15 mouse cellular contexts compared by ENCODE assay signal in genomic region chr6:52228475-52229465, GRCm38 (mm10). TPM values are rescaled to one million over a fixed set of nuclear protein-coding genes. Genes with fewer than 3 reads are reported as not detected.
DNase-seq lines count a peak whose midpoint lies in the region; ATAC-seq and TF ChIP-seq lines count a peak whose summit lies in the region.
"Had no signal": no experiment of that assay in that cellular context is flagged by ENCODE, and none has a peak within 500 bp of the region (broad histone marks: within the 10 kb centered on the region; RNA-seq: fewer than 3 reads in every experiment).

No protein-coding gene starts in this region.

- peaks cover 3% of the 10 kb centered on the region; the same call in 1 of the 2 replicates for H3K36me3 ChIP-seq in kidney, embryonic 15.5 days
- H3K36me3 ChIP-seq in megakaryocyte, embryonic 14.5 days (replicated peaks; ENCODE audit: low read length) = no peaks in the 10 kb centered on the region
- H3K36me3 ChIP-seq in hindbrain, embryonic 12.5 days = no peaks in the 10 kb centered on the region
- H3K36me3 ChIP-seq: forebrain, embryonic 10.5 days; hindbrain, embryonic 15.5 days; midbrain, embryonic 12.5 days had no signal

- H3K27me3 ChIP-seq in kidney, embryonic 15.5 days = no peaks in the 10 kb centered on the region
- peaks cover 96% of the 10 kb centered on the region for H3K27me3 ChIP-seq in megakaryocyte, embryonic 14.5 days (replicated peaks)
- H3K27me3 ChIP-seq in hindbrain, embryonic 12.5 days = peaks cover 94% of the 10 kb centered on the region

- 2% methylated on average over 38 of the region's 38 CpGs for WGBS in bone marrow, adult 2 months
- WGBS in kidney, embryonic 15.5 days = under 1% methylated on average over 38 of the region's 38 CpGs
- WGBS in hindbrain, embryonic 12.5 days = 1% methylated on average over 38 of the region's 38 CpGs

- DNase-seq in kidney, adult 11 months = peak; percentile 53
- no peak for DNase-seq in kidney, postnatal 14 days
- DNase-seq in right cerebral cortex, adult 2 months (ENCODE audit: low spot score in 2 of 2) = no peak
- no peak for DNase-seq in left cerebral cortex, adult 2 months (ENCODE audit: extremely low spot score in 1 of 2, low spot score in 2 of 2)
- DNase-seq: heart, adult 11 months; right cerebral cortex, postnatal 4 days had no signal

- H3K9ac ChIP-seq in kidney, embryonic 15.5 days = peak overlapping the region; percentile 77
- H3K9ac ChIP-seq in hindbrain, embryonic 12.5 days = no peak overlapping the region
- H3K9ac ChIP-seq: hindbrain, embryonic 15.5 days; midbrain, embryonic 12.5 days had no signal

- intact Hi-C loops in left cerebral cortex, adult 2 months (cut with DNase I) = loop anchor here (10.0 kb wide), 1 partner anchor 844 kb away; no protein-coding TSS in a partner anchor

- TF ChIP-seq CTCF in bone marrow, adult 2 months (IDR thresholded peaks at IDR 0.05; ENCODE audit: control insufficient read depth, insufficient read depth, low read length) = no peak
- no peak for TF ChIP-seq CTCF in left cerebral cortex, adult 2 months (IDR thresholded peaks at IDR 0.05)

- no peaks in the 10 kb centered on the region for H3K9me3 ChIP-seq in kidney, embryonic 15.5 days (replicated peaks)
- H3K9me3 ChIP-seq in megakaryocyte, embryonic 14.5 days = no peaks in the 10 kb centered on the region
- H3K9me3 ChIP-seq in hindbrain, embryonic 12.5 days (replicated peaks) = no peaks in the 10 kb centered on the region
- H3K9me3 ChIP-seq: forebrain, embryonic 10.5 days; hindbrain, embryonic 15.5 days; midbrain, embryonic 12.5 days had no signal

- peak overlapping the region; percentile 74 for H3K4me2 ChIP-seq in kidney, embryonic 15.5 days
- H3K4me2 ChIP-seq in hindbrain, embryonic 12.5 days (replicated peaks) = no peak overlapping the region
- H3K4me2 ChIP-seq: hindbrain, embryonic 15.5 days; midbrain, embryonic 12.5 days had no signal

- H3K27ac ChIP-seq in bone marrow, adult 2 months (ENCODE audit: control insufficient read depth, insufficient read depth, low read depth, low read length, poor library complexity) = peak overlapping the region; percentile 50; the same call in 1 of the 2 replicates
- peak overlapping the region; percentile 94 for H3K27ac ChIP-seq in kidney, embryonic 15.5 days
- no peak overlapping the region for H3K27ac ChIP-seq in left cerebral cortex, adult 2 months
- no peak overlapping the region for H3K27ac ChIP-seq in hindbrain, embryonic 12.5 days
- H3K27ac ChIP-seq: forebrain, embryonic 10.5 days; hindbrain, embryonic 15.5 days; midbrain, embryonic 12.5 days had no signal

- H3K4me1 ChIP-seq in bone marrow, adult 2 months (ENCODE audit: control insufficient read depth, insufficient read depth, low read length) = no peaks in the 10 kb centered on the region
- H3K4me1 ChIP-seq in kidney, embryonic 15.5 days = peaks cover 16% of the 10 kb centered on the region
- peaks cover 78% of the 10 kb centered on the region for H3K4me1 ChIP-seq in megakaryocyte, embryonic 14.5 days
- H3K4me1 ChIP-seq in hindbrain, embryonic 12.5 days = 0 out of 2 replicates have a peak, but pooled peaks cover 4% of the 10 kb centered on the region
- H3K4me1 ChIP-seq: hindbrain, embryonic 15.5 days; midbrain, embryonic 12.5 days had no signal

- peak overlapping the region; percentile 21 for H3K4me3 ChIP-seq in bone marrow, adult 2 months (replicated peaks; ENCODE audit: control insufficient read depth, low read depth, low read length)
- H3K4me3 ChIP-seq in kidney, embryonic 15.5 days (replicated peaks) = peak overlapping the region; percentile 60
- peak overlapping the region; percentile 90 for H3K4me3 ChIP-seq in megakaryocyte, embryonic 14.5 days (replicated peaks)
- H3K4me3 ChIP-seq in left cerebral cortex, adult 2 months = no peak overlapping the region
- H3K4me3 ChIP-seq in hindbrain, embryonic 12.5 days = no peak overlapping the region
- H3K4me3 ChIP-seq: forebrain, embryonic 10.5 days; hindbrain, embryonic 15.5 days; midbrain, embryonic 12.5 days had no signal

- 0 out of 2 replicates have a peak, but pooled peaks have one; percentile 10 for TF ChIP-seq POLR2A in bone marrow, adult 2 months (IDR thresholded peaks at IDR 0.05; ENCODE audit: borderline replicate concordance, control insufficient read depth, low read depth, low read length)

- no peak for ATAC-seq in kidney, embryonic 15.5 days (replicated peaks; ENCODE audit: low FRiP score)
- ATAC-seq in hindbrain, embryonic 12.5 days (ENCODE audit: low FRiP score) = no peak

RNA-seq across cellular contexts. Expression of gene Hoxa9, which starts 2.1 kb away (rescaled TPM):
- polyA plus RNA-seq in bone marrow, adult 2 months (2011; ENCODE audit: insufficient read depth, insufficient read length, low replicate concordance, missing spikeins) = 2.2 and 3.8 TPM in 2 replicates
- 53.4 and 65.1 TPM in 2 replicates for polyA plus RNA-seq in kidney, embryonic 15.5 days (2015; fragmentation: Nextera tagmentation; extraction: Ambion mirVana)
- polyA plus RNA-seq in megakaryocyte, embryonic 14.5 days (2012; ENCODE audit: insufficient read depth, low replicate concordance) = 3.8 TPM in 1 of 2 replicates, not detected in the other
- not detected for total RNA-seq in left cerebral cortex, adult 2 months (2021)
- 0.12 TPM in 1 of 2 replicates, not detected in the other for polyA plus RNA-seq in hindbrain, embryonic 12.5 days (2016; fragmentation: Nextera tagmentation; extraction: Ambion mirVana)
- total RNA-seq: left cerebral cortex, postnatal 25 days had no signal
- polyA plus RNA-seq: forebrain, embryonic 10.5 days; midbrain, embryonic 12.5 days had no signal

RNA-seq across cellular contexts. Expression of gene Hoxa7, which starts 7.1 kb away (rescaled TPM):
- 1.4 and 2.8 TPM in 2 replicates for polyA plus RNA-seq in bone marrow, adult 2 months (2011; ENCODE audit: insufficient read depth, insufficient read length, low replicate concordance, missing spikeins)
- polyA plus RNA-seq in kidney, embryonic 15.5 days (2015; fragmentation: Nextera tagmentation; extraction: Ambion mirVana) = 26.7 and 27.2 TPM in 2 replicates
- polyA plus RNA-seq in megakaryocyte, embryonic 14.5 days (2012; ENCODE audit: insufficient read depth, low replicate concordance) = 2.8 and 3.2 TPM in 2 replicates
- total RNA-seq in left cerebral cortex, adult 2 months (2021) = not detected
- polyA plus RNA-seq in hindbrain, embryonic 12.5 days (2016; fragmentation: Nextera tagmentation; extraction: Ambion mirVana) = 0.79 and 1.0 TPM in 2 replicates
- total RNA-seq: left cerebral cortex, postnatal 25 days had no signal
- polyA plus RNA-seq: forebrain, embryonic 10.5 days; midbrain, embryonic 12.5 days had no signal

RNA-seq across cellular contexts. Expression of gene Hoxa10, which starts 11.9 kb away (rescaled TPM):
- 0.93 and 1.6 TPM in 2 replicates for polyA plus RNA-seq in bone marrow, adult 2 months (2011; ENCODE audit: insufficient read depth, insufficient read length, low replicate concordance, missing spikeins)
- polyA plus RNA-seq in kidney, embryonic 15.5 days (2015; fragmentation: Nextera tagmentation; extraction: Ambion mirVana) = 157 and 172 TPM in 2 replicates
- polyA plus RNA-seq in megakaryocyte, embryonic 14.5 days (2012; ENCODE audit: insufficient read depth, low replicate concordance) = 0.10 TPM in 1 of 2 replicates, not detected in the other
- not detected for total RNA-seq in left cerebral cortex, adult 2 months (2021)
- polyA plus RNA-seq in hindbrain, embryonic 12.5 days (2016; fragmentation: Nextera tagmentation; extraction: Ambion mirVana) = not detected in 2 replicates
- total RNA-seq: left cerebral cortex, postnatal 25 days had no signal
- polyA plus RNA-seq: forebrain, embryonic 10.5 days; midbrain, embryonic 12.5 days had no signal

RNA-seq across cellular contexts. Expression of gene Gm28308, which starts 15.6 kb away (rescaled TPM):
- polyA plus RNA-seq in bone marrow, adult 2 months (2011; ENCODE audit: insufficient read depth, insufficient read length, low replicate concordance, missing spikeins) = not detected in 2 replicates
- polyA plus RNA-seq in kidney, embryonic 15.5 days (2015; fragmentation: Nextera tagmentation; extraction: Ambion mirVana) = 0.92 TPM in 1 of 2 replicates, not detected in the other
- polyA plus RNA-seq in megakaryocyte, embryonic 14.5 days (2012; ENCODE audit: insufficient read depth, low replicate concordance) = not detected in 2 replicates
- total RNA-seq in left cerebral cortex, adult 2 months (2021) = not detected
- polyA plus RNA-seq in hindbrain, embryonic 12.5 days (2016; fragmentation: Nextera tagmentation; extraction: Ambion mirVana) = not detected in 2 replicates
- total RNA-seq: left cerebral cortex, postnatal 25 days had no signal
- polyA plus RNA-seq: forebrain, embryonic 10.5 days; hindbrain, embryonic 15.5 days; midbrain, embryonic 12.5 days; testis, adult 2 months had no signal

RNA-seq across cellular contexts. Expression of gene Hoxa3, which starts 15.6 kb away (rescaled TPM):
- polyA plus RNA-seq in bone marrow, adult 2 months (2011; ENCODE audit: insufficient read depth, insufficient read length, low replicate concordance, missing spikeins) = 1.2 and 2.4 TPM in 2 replicates
- polyA plus RNA-seq in kidney, embryonic 15.5 days (2015; fragmentation: Nextera tagmentation; extraction: Ambion mirVana) = 9.5 and 11.8 TPM in 2 replicates
- polyA plus RNA-seq in megakaryocyte, embryonic 14.5 days (2012; ENCODE audit: insufficient read depth, low replicate concordance) = 0.21 TPM in 1 of 2 replicates, not detected in the other
- not detected for total RNA-seq in left cerebral cortex, adult 2 months (2021)
- 13.7 and 19.5 TPM in 2 replicates for polyA plus RNA-seq in hindbrain, embryonic 12.5 days (2016; fragmentation: Nextera tagmentation; extraction: Ambion mirVana)
- total RNA-seq: left cerebral cortex, postnatal 25 days had no signal
- polyA plus RNA-seq: forebrain, embryonic 10.5 days; midbrain, embryonic 12.5 days had no signal

Comparison
In these comparisons a context has a peak if more than half of its experiments do, and no peak if none do; other contexts are left out.
1. H3K27ac ChIP-seq: peak in bone marrow, adult 2 months (single experiment) and kidney, embryonic 15.5 days (single experiment); none in left cerebral cortex, adult 2 months (single experiment) and hindbrain, embryonic 12.5 days (single experiment).
2. H3K4me3 ChIP-seq: peak in bone marrow, adult 2 months (single experiment), kidney, embryonic 15.5 days (single experiment) and megakaryocyte, embryonic 14.5 days (single experiment); none in left cerebral cortex, adult 2 months (single experiment) and hindbrain, embryonic 12.5 days (single experiment).
3. RNA of gene Hoxa9, which starts 2.1 kb away (polyA plus RNA-seq): 53.4 to 65.1 TPM in kidney, embryonic 15.5 days; 2.2 to 3.8 TPM in bone marrow, adult 2 months, 3.8 TPM in megakaryocyte, embryonic 14.5 days and 0.12 TPM in hindbrain, embryonic 12.5 days; every median in the first group is over 10 times any median in the second.
4. RNA of gene Hoxa10, which starts 11.9 kb away (polyA plus RNA-seq): 157 to 172 TPM in kidney, embryonic 15.5 days; 0.93 to 1.6 TPM in bone marrow, adult 2 months, 0.10 TPM in megakaryocyte, embryonic 14.5 days and not detected in hindbrain, embryonic 12.5 days; every median in the first group is over 10 times any median in the second.